Mouse (Mus musculus) forebrain, embryonic 12.5 days (tissue): ENCODE results near the gene Hyal2. TPM values are rescaled to one million over a fixed set of nuclear protein-coding genes. Genes with fewer than 3 reads are reported as not detected.

Source experiments
- ATAC-seq: fragments of 200-750 bp; cut with Nextera tagmentation; 2 replicates; pipeline ENCODE4 v1.8.0; 2017; ENCODE audit warnings: moderate TSS enrichment; ENCODE audit not compliant: low FRiP score
- H3K27ac ChIP-seq: fragments of 300-500 bp; sonication (generic); 2 replicates; pipeline ENCODE4 v1.5.1; 2016; ENCODE audit warnings: mild to moderate bottlenecking
- H3K27me3 ChIP-seq: fragments of 300-500 bp; sonication (generic); 2 replicates; pipeline ENCODE4 v1.6.1; 2016; ENCODE audit warnings: mild to moderate bottlenecking
- H3K36me3 ChIP-seq: fragments of 300-500 bp; sonication (generic); replicated peaks from 2 replicates; pipeline ENCODE4 v1.6.1; 2016; ENCODE audit warnings: mild to moderate bottlenecking
- H3K4me1 ChIP-seq: fragments of 300-500 bp; sonication (generic); 2 replicates; pipeline ENCODE4 v1.6.1; 2016
- H3K4me2 ChIP-seq: fragments of 300-500 bp; sonication (generic); 2 replicates; pipeline ENCODE4 v1.6.1; 2016; ENCODE audit warnings: mild to moderate bottlenecking, moderate library complexity
- H3K4me3 ChIP-seq: fragments of 300-500 bp; sonication (generic); replicated peaks from 2 replicates; pipeline ENCODE4 v1.5.1; 2016; ENCODE audit warnings: mild to moderate bottlenecking
- H3K9ac ChIP-seq: fragments of 300-500 bp; sonication (generic); 2 replicates; pipeline ENCODE4 v1.6.1; 2016; ENCODE audit warnings: mild to moderate bottlenecking
- H3K9me3 ChIP-seq: fragments of 300-500 bp; sonication (generic); 2 replicates; pipeline ENCODE4 v1.6.1; 2016
- WGBS: fragments of 180-500 bp; shearing (Covaris S2); methylation state at CpG from one replicate; pipeline ENCODE4 v1.1.7; 2016; 5-methylcytosine and 5-hydroxymethylcytosine counted together
- polyA plus RNA-seq: library from polyadenylated mRNA; unstranded; fragments of >200 nt; fragmentation: Nextera tagmentation; extraction: Ambion mirVana; gene quantifications from 2 replicates; pipeline ENCODE4 v1.2.1, GENCODE M21; 2016

The Hyal2 gene
- polyA plus RNA-seq = 108 and 110 TPM in 2 replicates

DNA sequence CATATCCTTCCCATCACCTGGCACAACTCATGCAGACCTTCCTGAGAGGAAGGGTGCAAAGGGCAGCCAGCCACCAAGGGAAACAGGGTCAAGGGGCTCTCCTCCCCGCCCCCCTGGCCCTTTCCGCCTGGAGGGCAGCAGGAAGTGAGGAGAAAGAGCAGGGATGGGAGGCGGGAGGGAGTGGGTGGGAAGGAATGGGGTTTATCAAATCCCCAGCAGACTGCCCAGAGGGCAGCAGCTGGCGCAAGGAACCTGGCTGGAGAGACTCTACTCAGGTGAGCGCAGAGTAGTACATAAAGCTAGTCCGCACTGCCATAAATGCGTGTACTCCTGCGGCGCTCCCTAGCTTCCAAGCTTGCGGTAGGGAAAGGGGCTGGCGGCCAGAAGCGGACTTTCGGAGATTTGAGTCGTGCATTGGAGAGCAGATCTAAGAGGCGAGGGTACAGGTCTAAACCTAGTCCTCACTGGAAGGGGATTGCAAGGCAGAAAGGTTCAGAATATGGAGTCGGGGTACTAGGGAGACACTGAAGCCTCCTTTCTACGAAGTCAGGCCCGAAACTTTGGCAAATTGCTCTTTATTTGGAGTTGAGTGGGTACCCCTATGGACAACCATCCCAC, at the start of gene Hyal2:
Hyal2 (plus strand) TSS at position 244 of the 618 bp plus-strand sequence.
- H3K4me1 ChIP-seq = peaks cover 60% of the 10 kb centered on the region

DNA sequence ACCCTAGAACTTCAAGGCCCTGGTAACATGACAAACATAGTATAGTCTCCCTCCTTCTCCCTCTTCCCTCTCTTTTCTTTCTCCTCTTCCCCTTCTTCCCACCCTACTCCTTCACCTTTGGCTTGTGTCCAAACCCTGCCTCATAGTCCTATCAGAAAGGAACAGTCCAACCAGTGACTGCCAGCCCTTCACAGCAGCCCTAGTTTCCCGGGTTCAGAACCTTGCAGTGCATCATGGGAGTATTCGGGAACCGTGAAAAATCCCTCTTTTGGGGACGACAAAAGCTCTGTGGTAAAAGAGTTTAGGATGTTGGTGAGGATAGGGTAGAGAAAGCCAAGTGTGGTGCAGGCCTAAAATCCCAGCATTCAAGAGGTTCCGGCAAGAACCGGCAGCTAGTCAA, 47.4 kb upstream of the Hyal2 start:
- no peak overlapping the region for H3K27ac ChIP-seq
- ATAC-seq = no peak
- 54% methylated on average over 6 of the region's 6 CpGs for WGBS

More for the DNA sequence above, at the start of gene Hyal2:
- Histone ChIP-seq H3K9me3 (no peaks in the 10 kb centered on the region), H3K4me3 (peak within 1 kb of the TSS; percentile 82), H3K4me2 (peak within 1 kb of the TSS; percentile 88), H3K36me3 (peaks cover 49% of the 10 kb centered on the region), H3K9ac (peak within 1 kb of the TSS; percentile 84), H3K27ac (peak within 1 kb of the TSS; percentile 86), H3K27me3 (no peaks in the 10 kb centered on the region)
- WGBS = 4% methylated on average over 18 of the region's 18 CpGs
- ATAC-seq = no peak

DNA sequence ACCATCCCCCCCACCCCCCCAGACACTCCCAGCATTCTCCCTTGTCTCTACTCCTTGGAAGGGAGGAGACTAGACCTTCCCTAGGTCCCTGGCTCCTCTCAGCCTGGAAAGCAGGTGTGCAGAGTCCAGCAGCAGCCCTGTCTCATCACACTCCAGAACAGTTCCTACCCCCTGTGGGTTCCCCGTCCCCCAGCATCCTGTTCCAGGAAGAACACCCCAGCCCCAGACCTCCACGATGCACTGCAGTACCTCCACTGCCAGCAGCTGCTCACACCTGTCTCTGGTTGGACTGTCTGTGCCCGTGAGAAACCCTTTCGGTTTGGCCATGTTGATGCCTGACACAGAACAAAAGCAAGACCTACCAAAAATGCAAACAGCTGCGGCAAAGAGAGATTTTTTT, 46.6 kb upstream of the Hyal2 start:
- 68% methylated on average over 5 of the region's 5 CpGs for WGBS
- no peaks in the 10 kb centered on the region for H3K9me3 ChIP-seq
- peaks cover 26% of the 10 kb centered on the region for H3K27me3 ChIP-seq
- H3K27ac ChIP-seq = no peak overlapping the region
- no peak overlapping the region for H3K4me3 ChIP-seq
- H3K4me2 ChIP-seq = no peak overlapping the region
- no peak for ATAC-seq
- H3K9ac ChIP-seq = no peak overlapping the region
- H3K36me3 ChIP-seq = no peaks in the 10 kb centered on the region
- peaks cover 29% of the 10 kb centered on the region for H3K4me1 ChIP-seq

More for the DNA sequence above, 47.4 kb upstream of the Hyal2 start:
- no peaks in the 10 kb centered on the region for H3K9me3 ChIP-seq
- peaks cover 17% of the 10 kb centered on the region for H3K27me3 ChIP-seq
- no peaks in the 10 kb centered on the region for H3K36me3 ChIP-seq
- peaks cover 27% of the 10 kb centered on the region for H3K4me1 ChIP-seq
- H3K4me2 ChIP-seq = no peak overlapping the region
- H3K9ac ChIP-seq = no peak overlapping the region; the same call in 1 of the 2 replicates
- H3K4me3 ChIP-seq = no peak overlapping the region

DNA sequence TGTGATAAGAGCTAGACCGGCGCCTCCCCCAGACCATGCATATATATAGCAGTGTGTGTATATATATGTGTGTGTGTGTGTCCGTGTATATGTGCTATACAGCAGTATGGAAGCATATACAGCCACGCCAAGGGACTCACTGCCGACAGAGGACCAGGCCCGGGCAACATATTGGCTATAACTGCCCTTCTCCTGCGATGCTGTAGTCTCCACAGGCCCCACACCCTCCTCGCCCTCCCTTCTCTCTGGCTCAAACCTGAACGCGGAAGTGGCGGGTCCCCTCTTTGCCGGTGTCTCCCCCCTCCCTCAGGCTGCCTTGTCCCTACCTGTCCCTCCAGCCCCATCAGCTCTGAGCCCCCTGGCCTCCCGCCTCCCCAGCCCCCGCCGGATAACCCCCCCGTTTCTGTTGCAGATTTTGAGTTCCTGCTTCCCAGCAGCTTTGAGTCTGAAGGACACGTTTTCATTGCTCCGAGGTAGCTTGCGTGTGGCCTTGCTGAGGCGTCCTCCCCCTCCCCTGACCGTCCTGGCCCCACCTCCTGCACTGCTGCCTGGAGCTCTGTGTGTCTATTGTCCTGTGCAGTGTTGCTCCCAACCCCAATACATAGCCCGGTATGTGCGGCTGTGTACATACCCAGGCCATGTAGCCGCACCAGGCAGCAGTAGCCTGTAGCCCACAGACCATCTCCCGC, 45.9 kb upstream of the Hyal2 start:
- 20% methylated on average over 24 of the region's 25 CpGs for WGBS
- no peaks in the 10 kb centered on the region for H3K9me3 ChIP-seq
- 0 out of 2 replicates have a peak overlapping the region, but pooled peaks have one; percentile 4 for H3K4me3 ChIP-seq
- H3K27me3 ChIP-seq = peaks cover 32% of the 10 kb centered on the region
- H3K9ac ChIP-seq = peak overlapping the region; percentile 12
- peaks cover 36% of the 10 kb centered on the region for H3K4me1 ChIP-seq
- H3K36me3 ChIP-seq = no peaks in the 10 kb centered on the region
- ATAC-seq = peak; percentile 45; the same call in 1 of the 2 replicates
- H3K27ac ChIP-seq = no peak overlapping the region
- H3K4me2 ChIP-seq = peak overlapping the region; percentile 44

DNA sequence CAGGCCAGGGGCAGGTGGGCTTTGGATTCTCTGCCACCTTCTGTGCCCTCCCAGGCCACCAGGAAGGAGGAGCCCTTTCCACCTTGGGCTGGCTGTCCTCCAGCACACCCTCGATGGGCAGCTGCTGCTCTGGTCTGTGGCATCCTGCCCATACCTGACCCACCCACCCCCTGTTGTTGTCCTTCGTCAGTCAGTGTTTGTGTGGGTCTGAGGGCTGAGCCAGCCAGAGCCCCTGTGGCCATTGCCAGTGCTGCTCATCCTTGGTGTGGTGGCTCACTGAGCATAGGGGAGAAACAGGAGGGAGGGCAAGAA, 45.4 kb upstream of the Hyal2 start:
- Histone ChIP-seq H3K4me3 (no peak overlapping the region), H3K4me1 (peaks cover 41% of the 10 kb centered on the region), H3K4me2 (peak overlapping the region; percentile 44; the same call in 1 of the 2 replicates), H3K9me3 (no peaks in the 10 kb centered on the region), H3K36me3 (no peaks in the 10 kb centered on the region), H3K9ac (peak overlapping the region; percentile 12), H3K27ac (no peak overlapping the region), H3K27me3 (peaks cover 37% of the 10 kb centered on the region)
- WGBS = 39% methylated on average over 2 of the region's 2 CpGs
- peak; percentile 1; the same call in 1 of the 2 replicates for ATAC-seq

DNA sequence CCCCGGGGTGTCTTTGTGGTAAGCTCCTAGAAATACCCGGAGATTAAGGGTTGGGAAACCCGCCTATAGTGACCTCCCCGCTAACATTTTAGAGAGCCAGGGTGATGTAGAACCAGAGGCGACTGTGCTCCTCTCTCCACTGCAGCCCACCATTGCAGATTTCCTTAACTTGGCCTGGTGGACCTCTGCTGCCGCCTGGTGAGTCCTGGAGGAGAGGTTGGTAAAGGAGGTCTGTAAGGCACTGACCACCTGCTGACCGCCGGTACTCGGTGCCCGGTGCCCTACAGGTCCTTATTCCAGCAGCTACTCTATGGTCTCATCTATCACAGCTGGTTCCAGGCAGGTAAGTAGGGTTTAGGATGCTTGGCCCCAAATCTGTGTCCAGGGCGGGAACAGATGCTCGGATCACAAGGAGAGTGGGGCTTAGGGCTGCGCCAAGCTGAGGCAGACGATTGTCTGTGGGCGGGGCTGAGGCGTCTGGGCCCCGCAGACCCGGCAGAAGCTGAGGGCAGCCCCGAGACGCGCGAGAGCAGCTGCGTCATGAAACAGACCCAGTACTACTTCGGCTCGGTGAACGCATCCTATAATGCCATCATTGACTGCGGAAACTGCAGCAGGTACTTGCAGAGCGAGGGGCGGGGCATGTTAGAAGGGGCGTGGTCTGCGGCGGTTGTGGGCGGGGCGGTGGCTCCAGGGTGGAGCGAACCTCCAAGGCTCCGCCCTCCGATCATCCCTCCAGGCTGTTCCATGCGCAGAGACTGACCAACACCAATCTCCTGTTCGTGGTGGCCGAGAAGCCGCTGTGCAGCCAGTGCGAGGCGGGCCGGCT, 41.3 kb upstream of the Hyal2 start:
- Histone ChIP-seq H3K36me3 (no peaks in the 10 kb centered on the region), H3K27me3 (peaks cover 59% of the 10 kb centered on the region), H3K9ac (no peak overlapping the region), H3K27ac (no peak overlapping the region), H3K9me3 (no peaks in the 10 kb centered on the region), H3K4me1 (peaks cover 27% of the 10 kb centered on the region), H3K4me3 (peak overlapping the region; percentile 37), H3K4me2 (peak overlapping the region; percentile 55)
- 5% methylated on average over 40 of the region's 44 CpGs for WGBS
- peak; percentile 63 for ATAC-seq

DNA sequence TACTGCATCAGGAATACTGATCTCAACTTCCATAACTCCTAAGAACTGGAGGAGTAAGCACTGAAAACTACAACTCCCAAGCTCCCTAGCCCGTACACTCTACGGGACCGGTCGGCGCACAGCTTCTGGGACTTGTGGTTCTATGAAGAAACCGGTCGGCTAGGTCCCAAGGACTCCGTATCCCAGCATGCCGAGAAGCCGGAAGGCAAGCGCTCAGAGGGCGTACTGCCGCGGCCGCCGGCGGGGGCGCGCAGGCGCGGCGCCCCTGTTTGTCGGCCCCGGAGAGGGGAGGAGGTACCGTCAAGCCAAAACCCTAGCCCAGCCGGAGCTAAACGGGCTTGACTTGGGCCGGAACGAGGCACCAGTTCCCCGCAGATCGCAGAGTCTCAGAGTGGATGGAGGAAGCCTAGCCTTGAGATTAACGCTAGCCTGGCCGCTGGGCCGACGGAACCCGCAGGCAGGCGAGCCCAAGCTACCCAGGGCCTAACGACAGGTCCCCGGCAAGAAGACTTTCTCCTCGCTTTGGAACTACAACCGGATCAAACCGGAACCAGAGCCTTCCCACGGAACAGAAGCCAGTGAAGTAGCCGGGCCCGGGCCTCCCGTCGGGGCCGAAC, 33.8 kb upstream of the Hyal2 start, which contains the start of gene Tmem115:
Tmem115 (plus strand) TSS at position 155 of the 617 bp plus-strand sequence.
- peaks cover 17% of the 10 kb centered on the region for H3K36me3 ChIP-seq
- peak; percentile 98 for ATAC-seq
- H3K4me1 ChIP-seq = peaks cover 34% of the 10 kb centered on the region
- peak within 1 kb of the TSS; percentile 33 for H3K27ac ChIP-seq
- H3K4me3 ChIP-seq = peak within 1 kb of the TSS; percentile 79
- no peaks in the 10 kb centered on the region for H3K9me3 ChIP-seq
- peak within 1 kb of the TSS; percentile 100 for H3K4me2 ChIP-seq
- under 1% methylated on average over 47 of the region's 48 CpGs for WGBS
- peak within 1 kb of the TSS; percentile 88 for H3K9ac ChIP-seq
- peaks cover 11% of the 10 kb centered on the region; the same call in 1 of the 2 replicates for H3K27me3 ChIP-seq

DNA sequence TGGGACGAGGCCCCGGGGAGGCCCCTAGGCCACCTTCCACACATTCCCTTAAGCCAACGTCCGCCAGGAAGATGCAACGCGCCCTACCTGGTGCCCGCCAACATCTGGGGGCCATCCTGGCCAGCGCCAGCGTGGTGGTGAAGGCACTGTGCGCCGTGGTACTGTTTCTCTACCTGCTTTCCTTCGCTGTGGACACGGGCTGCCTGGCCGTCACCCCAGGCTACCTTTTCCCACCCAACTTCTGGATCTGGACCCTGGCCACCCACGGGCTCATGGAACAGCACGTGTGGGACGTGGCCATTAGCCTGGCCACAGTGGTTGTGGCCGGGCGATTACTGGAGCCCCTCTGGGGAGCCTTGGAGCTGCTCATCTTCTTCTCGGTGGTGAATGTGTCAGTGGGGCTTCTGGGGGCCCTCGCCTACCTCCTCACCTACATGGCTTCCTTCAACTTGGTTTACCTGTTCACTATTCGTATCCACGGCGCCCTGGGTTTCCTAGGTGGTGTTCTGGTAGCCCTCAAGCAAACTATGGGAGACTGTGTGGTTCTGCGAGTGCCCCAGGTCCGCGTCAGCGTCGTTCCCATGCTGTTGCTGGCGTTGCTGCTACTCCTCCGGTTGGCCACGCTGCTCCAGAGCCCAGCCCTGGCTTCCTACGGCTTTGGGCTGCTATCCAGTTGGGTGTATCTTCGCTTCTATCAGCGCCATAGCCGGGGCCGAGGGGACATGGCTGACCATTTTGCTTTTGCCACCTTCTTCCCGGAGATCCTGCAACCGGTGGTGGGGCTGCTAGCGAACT, 33.1 kb upstream of the Hyal2 start:
- Histone ChIP-seq H3K9me3 (no peaks in the 10 kb centered on the region), H3K36me3 (peaks cover 24% of the 10 kb centered on the region), H3K27me3 (0 out of 2 replicates have a peak, but pooled peaks cover 8% of the 10 kb centered on the region), H3K4me2 (peak overlapping the region; percentile 100), H3K4me3 (peak overlapping the region; percentile 79), H3K4me1 (peaks cover 34% of the 10 kb centered on the region), H3K9ac (peak overlapping the region; percentile 88), H3K27ac (peak overlapping the region; percentile 33)
- no peak; the same call in none of the 2 replicates for ATAC-seq
- WGBS = under 1% methylated on average over 40 of the region's 40 CpGs

DNA sequence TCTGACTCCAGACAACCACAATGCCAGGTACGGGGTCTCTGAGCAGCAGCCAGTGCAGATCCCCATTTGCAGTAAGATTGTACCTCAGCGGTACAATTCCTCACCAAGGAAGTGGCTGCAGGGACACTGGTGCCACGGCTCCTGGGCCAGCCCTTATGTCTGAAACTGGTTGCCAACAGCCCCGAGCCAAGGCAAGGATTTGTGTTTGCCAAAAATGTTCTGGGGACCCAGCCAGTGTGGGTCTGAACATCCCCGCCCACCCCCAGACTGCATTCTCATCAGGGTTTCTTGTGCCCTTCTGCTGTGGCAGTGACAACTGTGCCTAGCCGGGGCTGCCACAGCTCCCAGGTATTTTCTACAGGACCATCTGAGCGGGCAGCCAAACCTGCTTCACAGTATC, 29.5 kb upstream of the Hyal2 start:
- Histone ChIP-seq H3K4me1 (peaks cover 57% of the 10 kb centered on the region), H3K27me3 (no peaks in the 10 kb centered on the region), H3K4me2 (no peak overlapping the region), H3K9ac (no peak overlapping the region), H3K9me3 (no peaks in the 10 kb centered on the region), H3K4me3 (no peak overlapping the region), H3K36me3 (peaks cover 33% of the 10 kb centered on the region), H3K27ac (no peak overlapping the region)
- no peak for ATAC-seq
- 96% methylated on average over 7 of the region's 7 CpGs for WGBS

DNA sequence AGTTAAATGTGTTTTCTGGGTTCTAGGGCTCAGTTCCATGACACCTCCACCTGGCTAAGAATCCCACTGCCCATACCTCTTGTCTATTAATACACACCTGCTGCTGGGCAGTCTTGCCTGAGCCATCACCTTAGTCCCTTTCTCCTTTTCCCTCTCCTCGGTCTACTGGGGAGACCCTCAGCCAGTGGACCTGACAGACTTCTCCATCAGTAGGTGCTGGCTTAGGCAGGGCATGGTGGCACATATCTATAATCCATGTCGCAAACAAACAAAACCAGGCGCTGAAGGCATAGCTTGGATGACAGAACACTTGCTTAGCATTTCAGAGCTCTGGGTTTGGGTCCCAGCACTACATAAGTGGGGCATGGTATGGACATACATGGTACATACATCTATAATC, 29.0 kb upstream of the Hyal2 start:
- H3K4me3 ChIP-seq = no peak overlapping the region
- H3K9me3 ChIP-seq = no peaks in the 10 kb centered on the region
- 91% methylated on average over 3 of the region's 3 CpGs for WGBS
- no peaks in the 10 kb centered on the region for H3K27me3 ChIP-seq
- ATAC-seq = no peak
- H3K4me1 ChIP-seq = peaks cover 57% of the 10 kb centered on the region
- no peak overlapping the region for H3K4me2 ChIP-seq
- no peak overlapping the region for H3K27ac ChIP-seq
- H3K36me3 ChIP-seq = peaks cover 36% of the 10 kb centered on the region
- no peak overlapping the region for H3K9ac ChIP-seq

DNA sequence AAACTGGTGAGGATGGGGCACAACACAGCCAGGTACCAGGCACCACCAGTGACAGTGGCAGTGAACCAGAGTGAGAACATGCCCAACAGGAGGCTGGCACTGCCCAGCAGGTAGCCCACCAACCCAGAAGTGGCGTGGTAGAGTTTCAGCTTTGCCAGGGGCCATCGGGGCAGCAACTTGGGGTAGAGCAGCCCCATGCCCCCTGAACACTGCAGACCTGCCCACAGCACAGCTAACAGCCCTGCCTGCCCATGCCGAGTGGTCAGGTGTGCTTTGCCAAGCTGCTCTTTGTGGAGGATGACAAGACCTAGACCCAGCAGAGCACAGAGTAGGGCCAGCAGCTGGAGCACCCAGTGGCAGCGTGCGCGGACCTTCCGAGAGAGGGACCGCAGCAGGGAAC, 27.8 kb upstream of the Hyal2 start:
- H3K4me3 ChIP-seq = no peak overlapping the region
- peaks cover 49% of the 10 kb centered on the region for H3K36me3 ChIP-seq
- peaks cover 52% of the 10 kb centered on the region for H3K4me1 ChIP-seq
- no peaks in the 10 kb centered on the region for H3K9me3 ChIP-seq
- no peak overlapping the region for H3K27ac ChIP-seq
- no peaks in the 10 kb centered on the region for H3K27me3 ChIP-seq
- H3K4me2 ChIP-seq = no peak overlapping the region
- ATAC-seq = no peak
- H3K9ac ChIP-seq = no peak overlapping the region
- 91% methylated on average over 8 of the region's 8 CpGs for WGBS
